Comparison of ENCODE assay signal across 8 mouse cellular contexts in the genomic region with DNA sequence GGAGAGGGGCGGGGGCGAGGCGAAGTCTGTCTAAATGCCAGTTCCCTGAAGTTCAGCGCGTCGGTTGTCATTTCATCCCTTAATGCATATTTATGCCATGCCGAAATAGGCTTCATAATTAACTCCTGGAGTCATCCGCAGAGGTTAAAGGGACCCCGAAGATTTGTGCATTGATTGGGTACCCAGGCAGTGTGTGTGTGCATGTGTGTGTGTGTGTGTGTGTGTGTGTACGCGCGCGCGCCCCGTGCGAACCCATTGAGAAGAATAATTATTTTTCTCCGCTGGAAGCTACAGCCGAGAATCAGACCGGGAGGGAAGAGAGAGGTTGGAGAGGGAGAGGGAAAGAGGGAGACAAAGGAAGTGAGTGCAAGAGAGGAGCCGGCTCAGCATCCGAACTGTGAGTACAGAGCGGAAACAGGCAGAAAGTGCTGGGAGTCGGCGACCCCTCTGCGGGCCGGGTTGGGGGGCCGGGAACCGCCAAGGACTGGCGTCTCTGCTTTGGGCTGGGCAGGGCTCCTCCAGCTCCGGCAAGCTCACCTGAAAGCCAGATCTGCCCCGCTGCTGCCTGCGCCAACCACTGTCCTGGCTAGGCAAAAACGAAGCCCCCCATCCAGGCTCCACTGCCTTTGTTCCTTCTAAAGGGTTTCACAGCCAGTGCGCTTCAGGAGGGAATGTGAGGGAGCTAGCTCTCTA. TPM values are rescaled to one million over a fixed set of nuclear protein-coding genes. Genes with fewer than 3 reads are reported as not detected.
DNase-seq lines count a peak whose midpoint lies in the region; ATAC-seq and TF ChIP-seq lines count a peak whose summit lies in the region.

A gene (plus strand): TSS at position 339 of the 693 bp plus-strand sequence.
A gene (plus strand): TSS at position 365 of the 693 bp plus-strand sequence.

- H3K9me3 ChIP-seq in limb, embryonic 11.5 days (ENCODE audit: control insufficient read depth, low read length): no peaks in the 10 kb centered on the region

- no peak within 1 kb of the TSS for H3K27ac ChIP-seq in gastrocnemius, adult 2 months
- peak within 1 kb of the TSS; percentile 73 for H3K27ac ChIP-seq in limb, embryonic 11.5 days (replicated peaks; ENCODE audit: low read depth, low read length)
- peak within 1 kb of the TSS; percentile 48 for H3K27ac ChIP-seq in olfactory bulb, adult 2 months (ENCODE audit: insufficient read depth, low read depth, low read length)

- H3K4me2 ChIP-seq in limb, embryonic 11.5 days (ENCODE audit: low read depth, severe bottlenecking): peak within 1 kb of the TSS; percentile 92

- TF ChIP-seq POLR2A in olfactory bulb, adult 2 months (IDR thresholded peaks at IDR 0.05; ENCODE audit: insufficient read depth, low read depth, low read length): no peak

- peak within 1 kb of the TSS; percentile 89 for H3K9ac ChIP-seq in limb, embryonic 11.5 days (ENCODE audit: low read length)

- under 1% methylated on average over 34 of the region's 34 CpGs for WGBS in limb, embryonic 11.5 days
- WGBS in olfactory bulb, adult 2 months: 2% methylated on average over 34 of the region's 34 CpGs

- H3K4me1 ChIP-seq in limb, embryonic 11.5 days (ENCODE audit: control insufficient read depth, insufficient read depth, low read length): peaks cover 41% of the 10 kb centered on the region
- peaks cover 29% of the 10 kb centered on the region for H3K4me1 ChIP-seq in olfactory bulb, adult 2 months (ENCODE audit: control insufficient read depth, insufficient read depth, low read length)

- H3K27me3 ChIP-seq in limb, embryonic 11.5 days (ENCODE audit: control insufficient read depth, insufficient read depth, low read length): peaks cover 18% of the 10 kb centered on the region

- no peaks in the 10 kb centered on the region for H3K36me3 ChIP-seq in limb, embryonic 11.5 days (ENCODE audit: control insufficient read depth, insufficient read depth, low read length)

- no peak for DNase-seq in gastrocnemius, adult 2 months
- no peak for DNase-seq in gastrocnemius, postnatal 4 days (ENCODE audit: low spot score in 2 of 2)
- DNase-seq in right cerebral cortex, postnatal 10 days (ENCODE audit: low spot score in 2 of 2): peak; percentile 42 to 47
- no peak for DNase-seq in right cerebral cortex, postnatal 14 days
- DNase-seq in limb, embryonic 11.5 days (ENCODE audit: low spot score): peak; percentile 67
- DNase-seq in spleen, adult 18-20 months: no peak
- DNase-seq in layer of hippocampus, postnatal 10 days (ENCODE audit: low spot score in 2 of 2): no peak

- ATAC-seq in limb, embryonic 11.5 days (ENCODE audit: insufficient number of reproducible peaks, low FRiP score, low TSS enrichment, low read depth): no peak

- TF ChIP-seq CTCF in gastrocnemius, adult 2 months (IDR thresholded peaks at IDR 0.05): no peak
- TF ChIP-seq CTCF in olfactory bulb, adult 2 months (IDR thresholded peaks at IDR 0.05; ENCODE audit: insufficient read depth, low read depth, low read length): no peak

- intact Hi-C loops in gastrocnemius, adult 2 months (cut with DNase I): no loop called here

- peak within 1 kb of the TSS; percentile 66 for H3K4me3 ChIP-seq in gastrocnemius, adult 2 months
- H3K4me3 ChIP-seq in limb, embryonic 11.5 days (ENCODE audit: low read depth, low read length): peak within 1 kb of the TSS; percentile 53
- H3K4me3 ChIP-seq in olfactory bulb, adult 2 months (ENCODE audit: insufficient read depth, low read depth, low read length): peak within 1 kb of the TSS; percentile 72

RNA-seq across cellular contexts. Expression of the first gene that starts in this region (rescaled TPM):
- total RNA-seq in gastrocnemius, adult 2 months (2021): not detected
- total RNA-seq in gastrocnemius, postnatal 4 days (2021): under 1 TPM; 0.62 to 0.64 TPM
- 1.2 and 1.5 TPM in 2 replicates for polyA plus RNA-seq in limb, embryonic 11.5 days (2014; fragmentation: Nextera tagmentation; extraction: Ambion mirVana)
- not detected in 2 replicates for polyA plus RNA-seq in olfactory bulb, adult 2 months (2012; ENCODE audit: insufficient read depth, insufficient read length, low replicate concordance, missing spikeins)
- 1 to 10 TPM; 4.9 TPM for total RNA-seq in layer of hippocampus, postnatal 10 days (2021)

RNA-seq across cellular contexts. Expression of the second gene that starts in this region (rescaled TPM):
- total RNA-seq in gastrocnemius, adult 2 months (2021): not detected
- total RNA-seq in gastrocnemius, postnatal 4 days (2021): under 1 TPM; 0.49 to 0.57 TPM
- 0.87 and 1.1 TPM in 2 replicates for polyA plus RNA-seq in limb, embryonic 11.5 days (2014; fragmentation: Nextera tagmentation; extraction: Ambion mirVana)
- not detected in 2 replicates for polyA plus RNA-seq in olfactory bulb, adult 2 months (2012; ENCODE audit: insufficient read depth, insufficient read length, low replicate concordance, missing spikeins)
- 1 to 10 TPM; 1.7 TPM for total RNA-seq in layer of hippocampus, postnatal 10 days (2021)

Comparison
In these comparisons a context has a peak if more than half of its experiments do, and no peak if none do; other contexts are left out.
1. DNase-seq: peak in right cerebral cortex, postnatal 10 days (2 of 2) and limb, embryonic 11.5 days (single experiment); none in gastrocnemius, adult 2 months (single experiment), gastrocnemius, postnatal 4 days (0 of 2), right cerebral cortex, postnatal 14 days (single experiment), spleen, adult 18-20 months (0 of 2) and layer of hippocampus, postnatal 10 days (0 of 2).
2. Peak in every context shown above with its lines, with median percentiles within 50 percentile points of each other: H3K4me3 ChIP-seq.